Mouse (Mus musculus) stomach, embryonic 16.5 days (tissue): ENCODE data around the gene Gm13420. TPM values are rescaled to one million over a fixed set of nuclear protein-coding genes. Genes with fewer than 3 reads are reported as not detected.
A peak's percentile ranks its signal among the peaks of the same experiment; 100 is the strongest.

ENCODE experiments used
- ATAC-seq: fragments of 200-750 bp; cut with Nextera tagmentation; 2 replicates; pipeline ENCODE4 v1.8.0; 2017; ENCODE audit warnings: moderate number of reproducible peaks, moderate TSS enrichment; ENCODE audit not compliant: insufficient read depth, low FRiP score
- H3K27ac ChIP-seq: fragments of 300-500 bp; sonication (generic); 2 replicates; pipeline ENCODE4 v1.5.1; 2014; ENCODE audit warnings: low read length
- H3K27me3 ChIP-seq: fragments of 300-500 bp; sonication (generic); 2 replicates; pipeline ENCODE4 v1.6.1; 2014; ENCODE audit warnings: low read length, control low read depth, mixed read lengths; ENCODE audit not compliant: control insufficient read depth, insufficient read depth
- H3K36me3 ChIP-seq: fragments of 300-500 bp; sonication (generic); 2 replicates; pipeline ENCODE4 v1.6.1; 2014; ENCODE audit warnings: low read length; ENCODE audit not compliant: control insufficient read depth, insufficient read depth
- H3K4me1 ChIP-seq: fragments of 300-500 bp; sonication (generic); 2 replicates; pipeline ENCODE4 v1.6.1; 2014; ENCODE audit warnings: low read length, control low read depth, mixed read lengths; ENCODE audit not compliant: control insufficient read depth, insufficient read depth
- H3K4me2 ChIP-seq: fragments of 300-500 bp; sonication (generic); 2 replicates; pipeline ENCODE4 v1.6.1; 2014; ENCODE audit warnings: low read depth, low read length, mixed read lengths
- H3K4me3 ChIP-seq: fragments of 300-500 bp; sonication (generic); replicated peaks from 2 replicates; pipeline ENCODE4 v1.5.1; 2014; ENCODE audit warnings: mild to moderate bottlenecking, low read length
- H3K9ac ChIP-seq: fragments of 300-500 bp; sonication (generic); 2 replicates; pipeline ENCODE4 v1.6.1; 2014; ENCODE audit warnings: low read length
- H3K9me3 ChIP-seq: fragments of 300-500 bp; sonication (generic); replicated peaks from 2 replicates; pipeline ENCODE4 v1.6.1; 2016; ENCODE audit warnings: low read length, control low read depth; ENCODE audit not compliant: control insufficient read depth
- WGBS: fragments of 180-500 bp; shearing (Covaris S2); extraction: QIAGEN DNeasy Blood & Tissue Kit; methylation state at CpG from one replicate; pipeline ENCODE4 v1.1.7; 2014; 5-methylcytosine and 5-hydroxymethylcytosine counted together
- polyA plus RNA-seq: library from polyadenylated mRNA; unstranded; fragments of >200 nt; fragmentation: Nextera tagmentation; extraction: Ambion mirVana; gene quantifications from 2 replicates; pipeline ENCODE4 v1.2.1, GENCODE M21; 2015

Gene Gm13420
- polyA plus RNA-seq, 1 experiment from 2014 or later, result 0.74 TPM

- Histone ChIP-seq H3K36me3 (no peaks in the 10 kb centered on the region), H3K9ac (no peak overlapping the region), H3K4me3 (no peak overlapping the region), H3K4me2 (no peak overlapping the region), H3K27ac (no peak overlapping the region), H3K4me1 (no peaks in the 10 kb centered on the region), H3K27me3 (peaks cover 16% of the 10 kb centered on the region), H3K9me3 (no peaks in the 10 kb centered on the region)
- 0 out of 2 replicates have a peak, but pooled peaks have one; percentile 22 for ATAC-seq
- WGBS, result 69% methylated on average over 6 of the region's 6 CpGs
These were observed 7.2 kb downstream of the Gm13420 start for GRCm38 (mm10) chr2:29744256-29744655.

GRCm38 (mm10) chr2:29741207-29741606 lies 10.3 kb downstream of the Gm13420 start:
- peaks cover 10% of the 10 kb centered on the region; the same call in 1 of the 2 replicates for H3K36me3 ChIP-seq
- H3K4me2 ChIP-seq, result no peak overlapping the region
- peaks cover 3% of the 10 kb centered on the region; the same call in 1 of the 2 replicates for H3K27me3 ChIP-seq
- H3K9ac ChIP-seq, result no peak overlapping the region
- 0 out of 2 replicates have a peak, but pooled peaks cover 3% of the 10 kb centered on the region for H3K4me1 ChIP-seq
- no peak overlapping the region for H3K27ac ChIP-seq
- H3K9me3 ChIP-seq, result no peaks in the 10 kb centered on the region
- H3K4me3 ChIP-seq, result no peak overlapping the region
- 88% methylated on average over 6 of the region's 6 CpGs for WGBS
- ATAC-seq, result no peak

DNA sequence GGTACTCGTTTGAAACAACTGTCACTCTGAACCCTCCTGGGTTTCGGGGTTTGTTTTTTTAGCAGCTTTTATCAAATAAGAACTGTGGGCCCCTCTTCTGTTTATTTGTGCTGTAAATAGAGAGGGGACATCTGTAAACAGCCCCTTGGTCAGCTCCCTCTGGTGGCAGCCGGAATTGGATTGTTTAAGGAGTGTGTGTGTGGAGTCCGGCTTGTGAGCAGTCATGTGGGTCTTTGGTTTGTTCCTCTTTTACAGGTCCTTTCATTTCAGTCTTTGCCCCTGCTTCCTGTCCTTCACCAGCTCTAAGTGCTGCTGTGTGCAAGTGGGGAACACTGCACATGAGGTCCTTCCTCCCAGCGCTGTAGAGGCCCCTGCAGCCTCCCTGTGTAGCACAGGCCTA lies 12.1 kb downstream of the Gm13420 start:
- peak overlapping the region; percentile 5; the same call in 1 of the 2 replicates for H3K9ac ChIP-seq
- ATAC-seq, result no peak
- no peak overlapping the region for H3K4me2 ChIP-seq
- no peak overlapping the region for H3K4me3 ChIP-seq
- peaks cover 10% of the 10 kb centered on the region; the same call in 1 of the 2 replicates for H3K36me3 ChIP-seq
- 46% methylated on average over 5 of the region's 5 CpGs for WGBS
- H3K9me3 ChIP-seq, result no peaks in the 10 kb centered on the region
- H3K27me3 ChIP-seq, result no peaks in the 10 kb centered on the region
- H3K27ac ChIP-seq, result peak overlapping the region; percentile 44
- H3K4me1 ChIP-seq, result 0 out of 2 replicates have a peak, but pooled peaks cover 3% of the 10 kb centered on the region

DNA sequence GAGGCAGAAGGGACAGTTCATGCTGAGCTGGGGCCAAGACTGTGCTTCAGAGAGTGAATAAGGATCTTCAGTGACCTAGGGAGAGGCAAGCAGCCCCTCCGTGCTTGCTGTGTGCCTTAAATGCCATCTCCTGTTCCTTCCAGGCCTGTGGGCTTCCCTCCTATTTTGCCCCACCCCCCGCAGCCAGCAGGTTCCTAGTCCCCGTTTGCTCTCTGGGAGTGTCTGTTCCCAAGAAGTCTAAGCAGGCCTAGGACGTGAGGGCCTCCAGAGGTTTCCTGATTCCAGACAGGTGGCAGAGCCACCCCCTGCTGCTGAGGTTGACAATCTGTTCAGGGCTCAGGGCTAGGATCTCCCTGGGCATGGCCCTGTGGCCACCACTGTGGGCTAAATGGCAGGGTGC lies 12.7 kb downstream of the Gm13420 start:
- Histone ChIP-seq H3K4me3 (no peak overlapping the region), H3K9ac (peak overlapping the region; percentile 5; the same call in 1 of the 2 replicates), H3K4me2 (no peak overlapping the region), H3K27me3 (no peaks in the 10 kb centered on the region), H3K4me1 (0 out of 2 replicates have a peak, but pooled peaks cover 3% of the 10 kb centered on the region), H3K9me3 (no peaks in the 10 kb centered on the region), H3K36me3 (peaks cover 10% of the 10 kb centered on the region; the same call in 1 of the 2 replicates), H3K27ac (peak overlapping the region; percentile 44)
- 47% methylated on average over 4 of the region's 4 CpGs for WGBS
- no peak for ATAC-seq

DNA sequence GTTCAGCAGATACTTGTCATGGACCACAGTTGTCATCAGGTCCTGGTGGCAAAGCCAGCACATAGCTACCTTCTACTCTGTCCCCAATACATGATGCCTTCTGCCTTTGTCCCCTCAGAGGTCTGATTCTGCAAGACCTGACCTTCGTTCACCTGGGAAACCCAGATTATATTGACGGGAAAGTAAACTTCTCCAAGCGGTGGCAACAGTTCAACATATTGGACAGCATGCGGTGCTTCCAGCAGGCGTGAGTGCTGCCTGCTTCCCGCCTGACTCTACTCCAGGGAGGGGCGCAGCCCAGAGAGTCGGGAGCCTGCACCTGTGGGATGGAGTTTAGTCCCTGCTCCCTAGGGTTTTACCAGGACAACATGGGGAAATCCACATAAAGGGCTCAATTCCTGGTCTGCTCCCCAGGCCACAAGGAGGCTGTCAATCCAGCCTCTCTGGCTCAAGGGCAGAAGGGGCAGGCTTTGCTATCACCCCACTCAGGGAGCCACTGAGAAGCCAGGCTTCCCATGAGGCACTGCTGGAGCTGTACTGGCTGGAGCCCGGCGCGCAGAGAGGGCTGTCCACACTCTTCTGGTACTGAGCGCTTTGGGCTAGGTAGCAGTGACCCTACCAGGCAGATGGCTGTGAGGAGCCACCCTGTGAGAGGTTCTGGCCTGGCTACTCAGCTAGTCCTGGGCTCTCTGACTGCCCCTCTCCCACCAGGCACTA lies 14.1 kb downstream of the Gm13420 start:
- 74% methylated on average over 12 of the region's 12 CpGs for whole genome bisulfite sequencing
- Histone ChIP-seq H3K4me1 (0 out of 2 replicates have a peak, but pooled peaks cover 3% of the 10 kb centered on the region), H3K9ac (no peak overlapping the region), H3K4me3 (no peak overlapping the region), H3K27me3 (no peaks in the 10 kb centered on the region), H3K9me3 (no peaks in the 10 kb centered on the region), H3K27ac (no peak overlapping the region), H3K4me2 (no peak overlapping the region), H3K36me3 (peaks cover 10% of the 10 kb centered on the region)
- no peak for ATAC-seq

DNA sequence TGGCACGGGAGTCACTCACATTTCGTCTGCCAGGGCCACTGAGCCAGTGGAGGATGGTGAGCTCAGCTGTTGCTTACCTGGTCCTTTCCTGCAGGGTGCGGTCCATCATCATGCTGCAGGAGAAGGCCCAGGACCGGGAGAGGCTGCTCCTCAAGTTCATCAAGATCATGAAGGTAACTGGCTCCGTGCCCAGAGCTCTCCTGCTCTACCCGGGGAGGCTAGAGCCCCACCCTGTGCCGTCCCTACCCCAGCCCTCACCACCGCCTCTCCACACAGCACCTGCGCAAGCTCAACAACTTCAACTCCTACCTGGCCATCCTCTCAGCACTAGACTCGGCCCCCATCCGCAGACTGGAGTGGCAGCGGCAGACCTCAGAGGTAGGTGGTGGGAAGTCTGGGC lies 15.8 kb downstream of the Gm13420 start:
- peak overlapping the region; percentile 74; the same call in 1 of the 2 replicates for H3K27ac ChIP-seq
- ATAC-seq, result peak; percentile 79
- H3K4me1 ChIP-seq, result 0 out of 2 replicates have a peak, but pooled peaks cover 3% of the 10 kb centered on the region

GRCm38 (mm10) chr2:29733348-29733747 lies 18.1 kb downstream of the Gm13420 start:
- Histone ChIP-seq H3K4me1 (no peaks in the 10 kb centered on the region), H3K27me3 (no peaks in the 10 kb centered on the region), H3K27ac (no peak overlapping the region), H3K9ac (no peak overlapping the region), H3K9me3 (no peaks in the 10 kb centered on the region), H3K4me2 (no peak overlapping the region), H3K4me3 (no peak overlapping the region), H3K36me3 (peaks cover 12% of the 10 kb centered on the region)
- no peak for ATAC-seq
- 96% methylated on average over 5 of the region's 5 CpGs for WGBS

More for the DNA sequence above, 15.8 kb downstream of the Gm13420 start:
- H3K4me2 ChIP-seq, result no peak overlapping the region
- no peak overlapping the region for H3K9ac ChIP-seq
- H3K9me3 ChIP-seq, result no peaks in the 10 kb centered on the region
- WGBS, result 75% methylated on average over 12 of the region's 12 CpGs
- peaks cover 12% of the 10 kb centered on the region for H3K36me3 ChIP-seq
- no peaks in the 10 kb centered on the region for H3K27me3 ChIP-seq
- no peak overlapping the region for H3K4me3 ChIP-seq

GRCm38 (mm10) chr2:29732559-29732958 lies 18.9 kb downstream of the Gm13420 start:
- peaks cover 7% of the 10 kb centered on the region; the same call in 1 of the 2 replicates for H3K36me3 ChIP-seq
- H3K4me3 ChIP-seq, result no peak overlapping the region
- no peak overlapping the region for H3K27ac ChIP-seq
- no peak overlapping the region for H3K4me2 ChIP-seq
- H3K4me1 ChIP-seq, result no peaks in the 10 kb centered on the region
- H3K9me3 ChIP-seq, result no peaks in the 10 kb centered on the region
- no peak for ATAC-seq
- no peaks in the 10 kb centered on the region for H3K27me3 ChIP-seq
- WGBS, result 84% methylated on average over 10 of the region's 10 CpGs
- no peak overlapping the region for H3K9ac ChIP-seq

GRCm38 (mm10) chr2:29731545-29731944 lies 19.9 kb downstream of the Gm13420 start:
- ATAC-seq, result peak; percentile 48; the same call in 1 of the 2 replicates
- H3K9ac ChIP-seq, result no peak overlapping the region
- no peaks in the 10 kb centered on the region for H3K27me3 ChIP-seq
- H3K27ac ChIP-seq, result no peak overlapping the region
- no peak overlapping the region for H3K4me2 ChIP-seq
- no peaks in the 10 kb centered on the region for H3K4me1 ChIP-seq
- 61% methylated on average over 3 of the region's 3 CpGs for WGBS
- no peak overlapping the region for H3K4me3 ChIP-seq
- H3K36me3 ChIP-seq, result peaks cover 8% of the 10 kb centered on the region; the same call in 1 of the 2 replicates
- H3K9me3 ChIP-seq, result no peaks in the 10 kb centered on the region
